Mouse (Mus musculus) ES-Bruce4 (cell line): Measurements from ENCODE around the gene Use1. TPM values are rescaled to one million over a fixed set of nuclear protein-coding genes. Genes with fewer than 3 reads are reported as not detected.
A peak's percentile ranks its signal among the peaks of the same experiment; 100 is the strongest.

Source experiments
- H3K27ac ChIP-seq: 2 replicates; pipeline ENCODE4 v1.5.1; 2012; ENCODE audit warnings: low read length, inconsistent platforms; ENCODE audit not compliant: insufficient read depth
- H3K27me3 ChIP-seq: 2 replicates; pipeline ENCODE4 v1.6.1; 2012; ENCODE audit warnings: mild to moderate bottlenecking, low read length, inconsistent platforms; ENCODE audit not compliant: control insufficient read depth, poor library complexity, insufficient read depth, severe bottlenecking
- H3K36me3 ChIP-seq: 2 replicates; pipeline ENCODE4 v1.6.1; 2012; ENCODE audit warnings: inconsistent platforms, mild to moderate bottlenecking, low read length, moderate library complexity; ENCODE audit not compliant: control insufficient read depth, poor library complexity, insufficient read depth, severe bottlenecking
- H3K4me1 ChIP-seq: one replicate; pipeline ENCODE4 v1.8.1; 2011; ENCODE audit warnings: low read length; ENCODE audit not compliant: control insufficient read depth, insufficient read depth
- H3K4me3 ChIP-seq: 2 replicates; pipeline ENCODE4 v1.5.1; 2011; ENCODE audit warnings: low read depth, mild to moderate bottlenecking, low read length
- H3K9ac ChIP-seq: 2 replicates; pipeline ENCODE4 v1.6.1; 2012; ENCODE audit warnings: low read depth, mild to moderate bottlenecking, inconsistent platforms; ENCODE audit not compliant: poor library complexity, severe bottlenecking
- H3K9me3 ChIP-seq: replicated peaks from 2 replicates; pipeline ENCODE4 v1.6.1; 2012; ENCODE audit warnings: mild to moderate bottlenecking, low read length, inconsistent platforms; ENCODE audit not compliant: control insufficient read depth, poor library complexity, insufficient read depth, severe bottlenecking
- CTCF ChIP-seq: IDR thresholded peaks from one replicate; pipeline ENCODE4 v1.8.1; 2011; ENCODE audit warnings: low read depth, low read length
- EP300 ChIP-seq: IDR thresholded peaks from 2 replicates; pipeline ENCODE4 v1.6.1; 2011; ENCODE audit warnings: low read depth, low read length; ENCODE audit not compliant: insufficient read depth
- POLR2A ChIP-seq: IDR thresholded peaks from one replicate; pipeline ENCODE4 v1.8.1; 2011; ENCODE audit warnings: low read length; ENCODE audit not compliant: insufficient read depth
- polyA plus RNA-seq: library from polyadenylated mRNA; stranded (reverse); fragments of >200 nt; gene quantifications from 2 replicates; pipeline ENCODE4 v1.2.4, GENCODE M21; 2011; ENCODE audit warnings: low read depth; ENCODE audit not compliant: missing spikeins, insufficient read depth, insufficient read length

Use1 gene
- polyA plus RNA-seq, 1 experiment: 63.2 TPM

GRCm38 (mm10) chr8:71368366-71368765 lies 1.7 kb downstream of the Use1 start:
- Histone ChIP-seq H3K36me3 (peaks cover 10% of the 10 kb centered on the region), H3K27me3 (no peaks in the 10 kb centered on the region), H3K27ac (0 out of 2 replicates have a peak overlapping the region, but pooled peaks have one; percentile 10), H3K9me3 (no peaks in the 10 kb centered on the region), H3K9ac (peak overlapping the region; percentile 46), H3K4me3 (no peak overlapping the region), H3K4me1 (no peaks in the 10 kb centered on the region)
- TF ChIP-seq POLR2A (no peak), EP300 (no peak), CTCF (no peak)

GRCm38 (mm10) chr8:71369040-71369718 lies 2.5 kb downstream of the Use1 start:
- peaks cover 10% of the 10 kb centered on the region for H3K36me3 ChIP-seq
- H3K9ac ChIP-seq: no peak overlapping the region
- no peak overlapping the region for H3K27ac ChIP-seq
- H3K9me3 ChIP-seq: no peaks in the 10 kb centered on the region
- no peaks in the 10 kb centered on the region for H3K4me1 ChIP-seq
- TF ChIP-seq EP300: no peak
- TF ChIP-seq POLR2A: no peak
- no peak for TF ChIP-seq CTCF
- no peaks in the 10 kb centered on the region for H3K27me3 ChIP-seq
- H3K4me3 ChIP-seq: no peak overlapping the region

- H3K9ac ChIP-seq: peak overlapping the region; percentile 56
- H3K4me1 ChIP-seq: peaks cover 9% of the 10 kb centered on the region
- no peak overlapping the region for H3K27ac ChIP-seq
- peak overlapping the region; percentile 64 for H3K4me3 ChIP-seq
- H3K9me3 ChIP-seq: no peaks in the 10 kb centered on the region
- H3K36me3 ChIP-seq: peaks cover 10% of the 10 kb centered on the region
- TF ChIP-seq CTCF (no peak), POLR2A (no peak), EP300 (no peak)
- H3K27me3 ChIP-seq: no peaks in the 10 kb centered on the region
These were observed 4.1 kb downstream of the Use1 start for GRCm38 (mm10) chr8:71370711-71371235.

GRCm38 (mm10) chr8:71371236-71371848 lies 4.7 kb downstream of the Use1 start, which contains the start of gene Ocel1:
TSS of gene Ocel1 (plus strand) at chr8:71371298.
- Histone ChIP-seq H3K36me3 (peaks cover 10% of the 10 kb centered on the region), H3K27me3 (no peaks in the 10 kb centered on the region), H3K9me3 (no peaks in the 10 kb centered on the region), H3K27ac (no peak within 1 kb of the TSS), H3K9ac (peak within 1 kb of the TSS; percentile 56), H3K4me3 (peak within 1 kb of the TSS; percentile 90), H3K4me1 (peaks cover 9% of the 10 kb centered on the region)
- TF ChIP-seq POLR2A: no peak
- peak; percentile 90 for TF ChIP-seq CTCF
- TF ChIP-seq EP300: no peak

GRCm38 (mm10) chr8:71372427-71372826 lies 5.8 kb downstream of the Use1 start:
- H3K4me3 ChIP-seq: no peak overlapping the region
- no peak overlapping the region for H3K27ac ChIP-seq
- H3K4me1 ChIP-seq: peaks cover 9% of the 10 kb centered on the region
- no peaks in the 10 kb centered on the region for H3K9me3 ChIP-seq
- no peak for TF ChIP-seq POLR2A
- TF ChIP-seq EP300: no peak
- no peak for TF ChIP-seq CTCF
- H3K27me3 ChIP-seq: no peaks in the 10 kb centered on the region
- H3K36me3 ChIP-seq: peaks cover 10% of the 10 kb centered on the region
- H3K9ac ChIP-seq: peak overlapping the region; percentile 7; the same call in 1 of the 2 replicates

- H3K9ac ChIP-seq: no peak overlapping the region
- H3K36me3 ChIP-seq: peaks cover 10% of the 10 kb centered on the region
- TF ChIP-seq EP300 (no peak), POLR2A (no peak), CTCF (peak; percentile 10)
- no peaks in the 10 kb centered on the region for H3K9me3 ChIP-seq
- H3K27me3 ChIP-seq: no peaks in the 10 kb centered on the region
- H3K27ac ChIP-seq: no peak overlapping the region
- H3K4me3 ChIP-seq: no peak overlapping the region
- H3K4me1 ChIP-seq: peaks cover 9% of the 10 kb centered on the region
These were observed 6.4 kb downstream of the Use1 start for GRCm38 (mm10) chr8:71373000-71373399.
